Mouse (Mus musculus) lung, adult 2 months (tissue): ENCODE data around the gene Ly6g5b. TPM values are rescaled to one million over a fixed set of nuclear protein-coding genes. Genes with fewer than 3 reads are reported as not detected.
"Not testable (repeated sequence)": the region's sequence is repeated elsewhere in the genome, so short reads cannot be mapped to it uniquely, and the experiment has no call there.

Source experiments
- DNase-seq: peaks from one replicate; pipeline ENCODE4 v3.0.0; 2022
- H3K4me1 ChIP-seq: fragments of 200-500 bp; 2 replicates; pipeline ENCODE4 v1.6.1; 2011; ENCODE audit warnings: low read length; ENCODE audit not compliant: control insufficient read depth, insufficient read depth
- H3K4me3 ChIP-seq: fragments of 200-500 bp; replicated peaks from 2 replicates; pipeline ENCODE3; 2011; ENCODE audit warnings: low read depth, mild to moderate bottlenecking, control low read depth, low read length; ENCODE audit errors: extremely low read depth
- CTCF ChIP-seq: fragments of 200-500 bp; IDR thresholded peaks from 2 replicates; pipeline ENCODE4 v1.5.1; 2011; ENCODE audit warnings: mild to moderate bottlenecking, low read length, control low read depth; ENCODE audit not compliant: insufficient read depth
- POLR2A ChIP-seq: fragments of 200-500 bp; IDR thresholded peaks from 2 replicates; pipeline ENCODE4 v1.6.1; 2011; ENCODE audit warnings: low read depth, mild to moderate bottlenecking, control low read depth, low read length, borderline replicate concordance; ENCODE audit errors: extremely low read depth
- WGBS: fragments of 180-500 bp; shearing (Covaris S2); methylation state at CpG from one replicate; pipeline ENCODE4 v1.1.7; 2018; 5-methylcytosine and 5-hydroxymethylcytosine counted together
- polyA plus RNA-seq: library from polyadenylated mRNA; depleted of rRNA; stranded (reverse); fragments of >200 nt; gene quantifications from 2 replicates; pipeline ENCODE4 v1.2.3, GENCODE M21; 2012

Ly6g5b gene
- polyA plus RNA-seq, 1 experiment, result 2.0 TPM

GRCm38 (mm10) chr17:35127017-35127416 lies 11.8 kb upstream of the Ly6g5b start:
- H3K4me3 ChIP-seq, result peak overlapping the region; percentile 69
- 44% methylated on average over 13 of the region's 13 CpGs for WGBS
- H3K4me1 ChIP-seq, result peaks cover 16% of the 10 kb centered on the region
- TF ChIP-seq POLR2A, result no peak
- no peak for TF ChIP-seq CTCF
- DNase-seq, result no peak

- WGBS, result 1% methylated on average over 36 of the region's 36 CpGs
- Histone ChIP-seq H3K4me1 (peaks cover 16% of the 10 kb centered on the region), H3K4me3 (peak within 1 kb of the TSS; percentile 69)
- TF ChIP-seq POLR2A, result peak; percentile 75
- TF ChIP-seq CTCF, result no peak
- DNase-seq, result peak; percentile 77
Measured at GRCm38 (mm10) chr17:35126206-35126611, 11.0 kb upstream of the Ly6g5b start, which contains the start of gene D17H6S53E. Gene D17H6S53E, plus strand, starts transcription at chr17:35126373.

GRCm38 (mm10) chr17:35125578-35125977 lies 10.3 kb upstream of the Ly6g5b start:
- TF ChIP-seq POLR2A, result no peak
- TF ChIP-seq CTCF, result no peak

GRCm38 (mm10) chr17:35125081-35125480 lies 9.9 kb upstream of the Ly6g5b start:
- Histone ChIP-seq H3K4me1 (peaks cover 19% of the 10 kb centered on the region), H3K4me3 (no peak overlapping the region)
- TF ChIP-seq POLR2A (no peak), CTCF (no peak)
- 93% methylated on average over 1 of the region's 1 CpGs for WGBS
- no peak for DNase-seq

More at GRCm38 (mm10) chr17:35125578-35125977, 10.3 kb upstream of the Ly6g5b start:
- no peak for DNase-seq
- peaks cover 16% of the 10 kb centered on the region for H3K4me1 ChIP-seq
- peak overlapping the region; percentile 26 for H3K4me3 ChIP-seq
- WGBS, result 32% methylated on average over 6 of the region's 6 CpGs

GRCm38 (mm10) chr17:35124261-35124896 lies 9.2 kb upstream of the Ly6g5b start:
- DNase-seq, H3K4me3 ChIP-seq: not testable (repeated sequence)
- H3K4me1 ChIP-seq, result peaks cover 20% of the 10 kb centered on the region
- 88% methylated on average over 12 of the region's 12 CpGs for WGBS

- H3K4me3 ChIP-seq, DNase-seq: not testable (repeated sequence)
- WGBS, result 91% methylated on average over 9 of the region's 9 CpGs
- H3K4me1 ChIP-seq, result peaks cover 20% of the 10 kb centered on the region
Measured at GRCm38 (mm10) chr17:35123287-35123686, 8.1 kb upstream of the Ly6g5b start.

- H3K4me3 ChIP-seq, result peak within 1 kb of the TSS; percentile 95
- peaks cover 11% of the 10 kb centered on the region for H3K4me1 ChIP-seq
- TF ChIP-seq POLR2A (no peak), CTCF (0 out of 2 replicates have a peak, but pooled peaks have one; percentile 4)
- WGBS, result 0% methylated on average over 19 of the region's 19 CpGs
- peak; percentile 34 for DNase-seq
Measured at GRCm38 (mm10) chr17:35121871-35122303, 6.7 kb upstream of the Ly6g5b start, which contains the start of gene Csnk2b. Gene Csnk2b, minus strand, starts transcription at chr17:35122053.

- TF ChIP-seq CTCF, result no peak
- TF ChIP-seq POLR2A, result peak; percentile 81
- under 1% methylated on average over 50 of the region's 50 CpGs for WGBS
- peak; percentile 97 for DNase-seq
- Histone ChIP-seq H3K4me3 (peak within 1 kb of the TSS; percentile 95), H3K4me1 (peaks cover 9% of the 10 kb centered on the region)
Measured at GRCm38 (mm10) chr17:35121143-35121799, 6.0 kb upstream of the Ly6g5b start, which contains the start of gene Gpank1. Gene Gpank1, plus strand, starts transcription at chr17:35121455.

- peak overlapping the region; percentile 87 for H3K4me3 ChIP-seq
- WGBS, result under 1% methylated on average over 33 of the region's 33 CpGs
- no peak for DNase-seq
- no peak for TF ChIP-seq CTCF
- TF ChIP-seq POLR2A, result no peak
- peaks cover 9% of the 10 kb centered on the region for H3K4me1 ChIP-seq
Measured at GRCm38 (mm10) chr17:35120745-35121142, 5.5 kb upstream of the Ly6g5b start.

GRCm38 (mm10) chr17:35111774-35112173 lies 3.5 kb downstream of the Ly6g5b start:
- no peaks in the 10 kb centered on the region for H3K4me1 ChIP-seq
- DNase-seq, result no peak
- WGBS, result 50% methylated on average over 9 of the region's 9 CpGs
- peak overlapping the region; percentile 36 for H3K4me3 ChIP-seq
- no peak for TF ChIP-seq CTCF
- TF ChIP-seq POLR2A, result no peak
